Mouse (Mus musculus): Measurements from ENCODE around the gene Man1a2. TPM values are rescaled to one million over a fixed set of nuclear protein-coding genes. Genes with fewer than 3 reads are reported as not detected.

The Man1a2 gene
- polyA plus RNA-seq, 1 experiment from 2014 or later: 117 TPM

GRCm38 (mm10) chr3:100568443-100569390 is 116.6 kb downstream of the Man1a2 start:
- DNase-seq (ENCODE audit: low spot score): peak; percentile 36

DNA sequence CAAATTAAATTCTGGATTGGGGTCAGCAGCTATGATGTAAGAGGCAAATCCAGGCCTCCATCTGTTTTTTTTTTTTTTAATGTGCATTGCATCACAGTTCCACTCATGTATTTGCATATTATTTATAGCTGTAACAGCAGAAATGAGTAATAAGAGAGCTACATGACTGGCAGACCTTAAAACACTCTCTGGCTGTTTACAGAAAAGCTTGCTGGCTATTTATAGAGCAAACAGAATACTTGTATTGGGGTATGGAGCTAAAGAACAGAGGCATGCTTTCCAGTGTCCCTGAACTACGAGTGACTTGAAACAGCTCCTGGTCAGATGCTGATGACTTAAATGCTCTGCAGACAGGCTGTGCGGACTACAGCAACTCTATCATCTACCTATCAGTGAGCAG is 121.7 kb downstream of the Man1a2 start:
- no peak for DNase-seq (ENCODE audit: low spot score)

DNA sequence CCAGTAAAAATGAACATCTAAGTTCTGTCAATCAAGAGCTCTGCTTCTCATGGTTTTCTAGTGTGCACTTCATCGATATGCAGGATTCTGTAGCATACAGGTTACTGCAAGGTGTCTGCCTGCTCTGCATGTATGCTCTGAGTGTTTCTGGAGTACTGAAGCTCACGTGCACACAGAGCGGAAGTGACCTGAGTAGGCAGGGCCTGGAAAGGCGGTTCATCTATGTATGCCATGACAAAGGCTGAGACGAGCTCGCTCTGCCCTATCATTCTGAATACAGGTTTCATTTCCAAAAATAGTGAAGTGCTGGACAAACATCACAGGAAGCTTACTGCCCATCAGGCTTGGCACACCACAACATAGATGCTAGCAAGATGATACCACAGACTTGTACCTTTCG is 122.8 kb downstream of the Man1a2 start:
- DNase-seq (ENCODE audit: low spot score): no peak

DNA sequence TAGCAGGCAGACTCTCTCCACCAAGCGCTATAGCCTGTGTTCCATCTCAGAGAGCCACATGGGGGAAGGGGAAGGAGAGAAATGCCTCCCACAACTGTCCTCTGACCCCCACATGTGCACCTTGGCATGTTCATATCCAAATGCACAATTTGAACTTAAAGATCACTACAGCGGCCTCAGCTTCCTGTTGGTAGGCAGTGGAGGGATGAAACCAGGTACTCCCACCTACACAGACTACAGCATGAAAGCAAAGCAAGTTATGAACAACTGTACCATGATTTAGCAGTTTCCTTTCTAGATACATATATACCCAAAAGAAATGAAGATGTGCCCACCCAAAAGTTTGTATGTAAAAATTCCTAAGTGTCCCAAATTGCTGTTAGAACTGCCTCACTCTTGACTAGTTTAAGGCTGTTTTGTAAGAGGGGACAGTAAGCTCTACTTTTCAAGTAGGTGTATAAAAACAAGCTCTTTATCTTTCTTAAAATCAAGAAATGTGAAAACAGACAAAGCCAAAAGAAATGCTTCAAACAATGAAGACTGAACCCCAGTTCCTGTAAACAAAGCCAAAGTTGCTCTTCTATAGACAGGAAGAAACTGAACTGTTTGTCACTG is 123.6 kb downstream of the Man1a2 start:
- DNase-seq (ENCODE audit: low spot score): peak; percentile 31

DNA sequence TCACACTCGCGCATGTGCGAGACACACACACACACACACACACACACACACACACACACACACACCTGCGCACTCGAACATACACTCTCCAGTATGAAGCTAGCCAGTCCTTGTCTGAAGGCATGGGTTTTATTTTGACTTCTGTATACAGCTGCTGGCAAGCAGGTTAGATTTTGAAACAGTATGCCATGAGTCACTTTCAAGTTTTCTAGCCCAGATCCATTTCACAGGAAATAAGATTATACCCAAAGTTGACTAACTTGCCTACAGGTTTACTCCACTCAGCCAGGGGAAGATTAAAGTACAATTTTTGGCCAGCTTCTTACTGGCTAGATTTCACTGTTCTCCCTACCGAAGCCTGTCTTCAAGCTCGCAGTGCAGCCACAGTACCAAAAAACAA is 125.9 kb downstream of the Man1a2 start:
- DNase-seq (ENCODE audit: low spot score): no peak

GRCm38 (mm10) chr3:100558211-100558708 is 127.0 kb downstream of the Man1a2 start:
- DNase-seq (ENCODE audit: low spot score): peak; percentile 59

DNA sequence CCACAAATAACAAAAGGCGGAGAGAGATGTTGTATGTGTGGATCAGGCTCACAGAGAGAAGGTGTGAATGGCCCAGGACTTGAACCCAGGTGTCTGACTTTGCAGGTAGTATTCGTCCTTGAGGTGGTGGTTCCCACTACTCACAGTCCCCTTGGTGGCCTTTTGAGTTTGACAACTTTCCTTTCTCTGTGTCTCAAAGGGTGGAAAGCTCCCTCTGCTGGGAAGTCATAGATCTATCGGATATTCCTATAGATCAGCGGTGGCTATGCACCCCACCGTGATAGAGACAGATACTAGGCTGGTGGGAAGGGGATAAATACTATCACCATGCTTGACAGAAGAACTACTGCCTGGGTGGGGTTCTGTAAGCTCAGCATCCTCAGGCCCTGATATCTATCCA is 130.5 kb downstream of the Man1a2 start:
- no peak for DNase-seq (ENCODE audit: low spot score)

DNA sequence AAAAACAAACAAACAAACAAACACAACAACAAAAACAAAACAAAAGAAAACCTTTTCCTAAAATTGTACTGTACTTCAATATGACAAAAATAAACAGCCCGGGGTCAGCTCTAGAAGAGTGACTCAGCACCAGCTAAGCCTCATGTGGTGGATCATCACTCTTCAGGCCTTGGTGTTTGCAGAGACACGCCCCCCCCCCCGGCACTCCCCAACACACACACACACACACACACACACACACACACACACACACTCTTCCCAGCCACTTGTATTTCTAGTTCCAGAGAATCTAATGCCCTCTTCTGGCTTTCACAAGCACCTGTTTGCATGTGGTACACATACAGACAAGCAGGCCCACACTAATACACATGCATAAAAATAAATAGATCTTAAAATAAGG is 133.1 kb downstream of the Man1a2 start:
- DNase-seq (ENCODE audit: low spot score): no peak

DNA sequence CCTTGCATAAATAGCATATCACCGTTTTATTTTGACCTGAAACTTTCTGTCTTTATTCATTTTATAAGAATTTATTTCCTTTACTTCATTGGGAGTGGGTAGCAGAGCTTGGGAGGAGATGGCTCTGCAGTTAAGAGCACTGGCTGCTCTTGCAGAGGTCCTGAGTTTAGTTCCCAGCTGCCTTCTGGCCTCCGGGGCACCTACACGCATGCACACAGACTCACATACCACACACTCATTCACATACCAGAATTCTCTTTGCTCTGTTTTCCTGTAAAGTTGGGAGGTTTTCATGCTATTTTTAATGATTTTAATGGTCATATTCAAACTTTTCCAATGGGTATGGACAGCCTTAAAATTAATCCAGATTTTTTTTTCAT is 137.4 kb downstream of the Man1a2 start:
- no peak for DNase-seq (ENCODE audit: low spot score)

- DNase-seq (ENCODE audit: low spot score): no peak
Observed at GRCm38 (mm10) chr3:100547162-100547912, 138.0 kb downstream of the Man1a2 start.

DNA sequence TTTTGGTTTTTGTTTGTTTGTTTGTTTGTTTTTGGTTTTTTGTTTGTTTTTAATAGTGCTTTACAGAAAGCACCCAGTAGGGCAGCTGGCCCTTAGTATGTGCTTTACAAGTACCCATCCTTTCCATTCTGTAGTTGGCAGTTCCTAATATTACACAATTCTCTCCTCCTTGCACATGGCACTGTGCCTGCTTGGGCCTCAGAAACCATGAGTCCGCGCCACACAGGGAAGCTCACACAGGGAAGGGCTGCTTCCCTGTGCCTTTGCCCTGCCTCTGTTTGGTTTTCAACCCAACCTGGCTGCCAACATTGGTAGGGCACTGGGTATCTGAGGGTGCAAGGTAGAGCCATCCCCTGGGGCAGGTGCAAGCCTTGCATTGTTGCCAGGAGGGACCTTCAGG is 148.6 kb downstream of the Man1a2 start:
- no peak for DNase-seq (ENCODE audit: low spot score)

DNA sequence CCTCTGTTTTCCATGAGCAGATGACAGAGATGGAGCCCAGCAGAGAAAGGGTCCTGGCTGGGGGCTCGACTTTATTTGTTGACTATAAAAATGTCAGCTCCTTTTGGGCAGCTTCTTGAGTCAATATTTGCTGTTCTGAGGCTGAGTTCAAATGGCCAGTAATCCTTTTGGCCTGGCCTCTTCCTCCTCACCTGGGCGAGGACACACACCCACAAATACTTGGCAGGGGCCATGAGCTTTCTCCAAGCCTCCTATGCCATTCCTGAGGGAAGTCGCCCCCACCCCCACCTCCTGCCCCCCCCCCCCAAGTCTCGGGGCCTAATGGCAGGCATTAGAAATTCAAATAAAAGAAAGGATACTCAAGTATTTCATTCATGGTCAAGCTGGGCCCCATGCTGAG is 149.4 kb downstream of the Man1a2 start:
- no peak for DNase-seq (ENCODE audit: low spot score)

DNA sequence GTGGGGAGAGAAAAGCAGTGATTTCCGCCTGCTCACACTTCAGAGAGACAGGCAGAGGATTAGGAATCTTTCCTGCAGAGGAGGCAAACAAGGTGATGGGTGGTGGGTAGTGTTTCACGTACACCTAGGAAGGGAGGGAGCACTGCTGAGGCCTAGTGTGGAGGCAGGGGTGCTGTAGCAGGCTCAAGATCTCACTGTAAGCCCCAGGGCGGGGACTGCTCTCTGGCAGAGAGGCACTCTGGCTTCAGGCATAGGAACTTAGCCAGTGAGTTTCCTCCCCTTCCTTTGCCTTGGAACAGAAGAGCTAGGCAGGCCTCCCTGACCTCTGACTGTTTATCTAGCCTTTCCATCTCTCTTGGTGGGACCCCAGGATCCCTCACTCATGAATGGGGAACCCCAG is 150.0 kb downstream of the Man1a2 start:
- no peak for DNase-seq (ENCODE audit: low spot score)

DNA sequence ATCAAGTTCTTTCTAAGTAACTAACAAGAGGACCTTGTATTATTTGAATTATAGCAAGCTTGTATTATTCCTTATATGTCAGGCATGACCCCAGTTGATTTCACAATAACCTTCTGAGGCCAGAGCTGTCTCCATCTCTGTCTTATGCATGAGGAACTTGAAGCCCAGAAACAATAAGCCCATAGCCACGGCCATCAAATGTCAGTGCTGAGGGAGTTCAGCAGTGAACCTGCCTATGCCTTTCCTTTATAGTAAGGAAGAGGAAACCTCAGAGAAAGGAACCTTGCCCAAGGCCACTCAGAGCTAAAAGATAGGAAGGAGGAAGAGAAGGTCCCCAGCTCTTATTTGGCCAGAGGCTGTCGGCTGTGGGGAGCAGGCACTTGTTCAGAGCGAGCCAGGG is 150.9 kb downstream of the Man1a2 start:
- no peak for DNase-seq (ENCODE audit: low spot score)

GRCm38 (mm10) chr3:100533429-100533828 is 151.9 kb downstream of the Man1a2 start:
- no peak for DNase-seq (ENCODE audit: low spot score)

GRCm38 (mm10) chr3:100530919-100531318 is 154.4 kb downstream of the Man1a2 start:
- no peak for DNase-seq (ENCODE audit: low spot score)

GRCm38 (mm10) chr3:100530244-100530788 is 155.0 kb downstream of the Man1a2 start:
- no peak for DNase-seq (ENCODE audit: low spot score)

DNA sequence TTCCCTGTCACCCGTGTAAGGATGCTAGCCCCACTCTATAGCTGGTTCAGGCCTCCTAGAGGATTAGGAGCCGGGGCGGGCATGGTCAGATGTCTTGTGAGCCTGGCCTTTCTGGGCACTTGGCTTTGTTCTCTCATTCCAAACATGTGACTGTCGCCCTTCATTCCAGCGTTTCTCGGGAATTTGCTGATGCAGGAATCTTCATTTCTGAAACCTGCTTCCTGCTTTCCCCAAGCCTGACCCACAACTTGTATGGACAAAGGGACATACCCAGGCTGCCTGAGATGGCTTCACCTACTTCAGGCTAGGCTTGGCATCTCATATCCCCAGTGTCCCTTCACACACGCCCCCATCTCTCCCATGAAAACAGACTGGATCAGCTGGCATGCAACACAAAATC is 162.6 kb downstream of the Man1a2 start:
- DNase-seq (ENCODE audit: low spot score): no peak

DNA sequence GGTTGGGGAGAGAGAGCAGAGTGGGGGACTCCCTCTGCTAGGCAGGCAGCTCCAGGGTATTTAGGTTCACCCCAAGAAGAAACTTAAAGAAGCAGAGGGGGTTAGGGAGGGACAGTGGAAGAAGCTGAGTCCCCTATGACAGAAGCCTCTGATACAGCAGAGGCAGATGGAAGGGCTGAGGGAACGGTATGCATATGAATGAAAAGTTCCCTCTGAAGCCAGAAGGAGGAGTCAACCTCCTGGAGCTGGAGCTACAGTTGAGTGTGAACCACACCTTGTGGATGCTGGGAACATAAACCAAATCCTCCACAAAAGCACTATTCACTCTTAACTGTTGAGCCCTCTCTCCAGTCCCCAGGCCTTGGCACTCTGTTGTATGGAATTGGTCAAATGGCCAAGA is 163.7 kb downstream of the Man1a2 start:
- no peak for DNase-seq (ENCODE audit: low spot score)

DNA sequence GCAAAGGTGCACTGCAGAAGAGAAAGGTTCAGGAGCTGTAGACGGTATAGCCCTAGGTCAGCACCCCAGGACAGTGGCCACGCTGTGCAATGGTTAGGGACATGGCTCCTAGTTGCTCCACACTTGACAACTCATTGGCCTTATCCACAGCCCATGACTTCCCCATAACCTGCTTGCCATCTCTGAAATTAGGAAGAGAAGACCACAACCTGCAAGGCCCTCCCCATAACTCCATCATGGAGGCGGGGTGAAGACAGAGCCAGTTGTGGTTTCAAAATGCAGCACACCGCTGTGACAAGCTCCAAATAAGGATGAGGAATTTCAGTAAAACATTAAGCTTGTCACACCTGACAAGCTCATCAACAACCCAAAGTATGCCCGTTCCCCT is 169.6 kb downstream of the Man1a2 start:
- DNase-seq (ENCODE audit: low spot score): no peak

- DNase-seq (ENCODE audit: low spot score): no peak
Observed at GRCm38 (mm10) chr3:100515093-100515753, 170.1 kb downstream of the Man1a2 start.
